Mouse (Mus musculus): ENCODE measurements around the gene Ydjc.

DNA sequence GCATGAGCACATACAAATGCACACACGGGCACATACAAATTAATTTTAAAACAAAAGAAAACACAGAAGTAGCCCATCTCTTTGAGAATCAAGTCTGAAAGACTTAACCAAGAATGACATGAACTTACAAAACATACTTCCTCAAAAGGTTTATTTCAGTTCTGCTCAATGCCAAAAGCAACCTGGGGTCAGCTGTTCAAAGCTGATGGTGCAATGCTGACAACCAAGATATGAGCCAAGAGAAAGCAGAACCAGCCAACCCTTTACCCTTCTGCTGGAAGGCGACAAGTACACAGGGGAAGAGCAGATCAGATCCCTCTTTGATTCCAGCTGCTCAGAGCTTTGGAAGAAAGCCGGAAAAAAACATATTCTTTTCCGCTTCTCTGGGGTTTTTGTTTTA, 37.0 kb downstream of the Ydjc start:
- no peak for TF ChIP-seq CTCF (IDR thresholded peaks at IDR 0.05; ENCODE audit: borderline replicate concordance, insufficient read depth, low read depth, low read length)
- TF ChIP-seq POLR2A (IDR thresholded peaks at IDR 0.05; ENCODE audit: borderline replicate concordance, insufficient read depth, low read length) = no peak

All from cerebellum, adult 2 months (tissue).